Mouse (Mus musculus): ENCODE measurements around the gene Mef2b. TPM values are rescaled to one million over a fixed set of nuclear protein-coding genes. Genes with fewer than 3 reads are reported as not detected.

Gene Mef2b
- polyA plus RNA-seq, 1 experiment from 2014 or later: 0.53 TPM

- Histone ChIP-seq H3K36me3 (peaks cover 51% of the 10 kb centered on the region), H3K4me2 (peak overlapping the region; percentile 65), H3K9ac (peak overlapping the region; percentile 71), H3K27me3 (no peaks in the 10 kb centered on the region), H3K27ac (replicated peaks) (no peak overlapping the region), H3K9me3 (no peaks in the 10 kb centered on the region), H3K4me3 (peak overlapping the region; percentile 72), H3K4me1 (replicated peaks) (peaks cover 24% of the 10 kb centered on the region)
- 80% methylated on average over 4 of the region's 4 CpGs for WGBS
- ATAC-seq (ENCODE audit: low read depth): no peak
Measured at GRCm38 (mm10) chr8:70137890-70138289, 1.6 kb upstream of the Mef2b start.

GRCm38 (mm10) chr8:70139981-70140380 is 470 bp downstream of the Mef2b start:
- Histone ChIP-seq H3K9me3 (no peaks in the 10 kb centered on the region), H3K27me3 (no peaks in the 10 kb centered on the region), H3K9ac (peak overlapping the region; percentile 86), H3K4me1 (replicated peaks) (peaks cover 24% of the 10 kb centered on the region), H3K27ac (replicated peaks) (peak overlapping the region; percentile 85), H3K4me2 (peak overlapping the region; percentile 89), H3K4me3 (peak overlapping the region; percentile 72), H3K36me3 (peaks cover 51% of the 10 kb centered on the region)
- WGBS: 11% methylated on average over 9 of the region's 9 CpGs
- ATAC-seq (ENCODE audit: low read depth): peak; percentile 1; the same call in 1 of the 2 replicates

DNA sequence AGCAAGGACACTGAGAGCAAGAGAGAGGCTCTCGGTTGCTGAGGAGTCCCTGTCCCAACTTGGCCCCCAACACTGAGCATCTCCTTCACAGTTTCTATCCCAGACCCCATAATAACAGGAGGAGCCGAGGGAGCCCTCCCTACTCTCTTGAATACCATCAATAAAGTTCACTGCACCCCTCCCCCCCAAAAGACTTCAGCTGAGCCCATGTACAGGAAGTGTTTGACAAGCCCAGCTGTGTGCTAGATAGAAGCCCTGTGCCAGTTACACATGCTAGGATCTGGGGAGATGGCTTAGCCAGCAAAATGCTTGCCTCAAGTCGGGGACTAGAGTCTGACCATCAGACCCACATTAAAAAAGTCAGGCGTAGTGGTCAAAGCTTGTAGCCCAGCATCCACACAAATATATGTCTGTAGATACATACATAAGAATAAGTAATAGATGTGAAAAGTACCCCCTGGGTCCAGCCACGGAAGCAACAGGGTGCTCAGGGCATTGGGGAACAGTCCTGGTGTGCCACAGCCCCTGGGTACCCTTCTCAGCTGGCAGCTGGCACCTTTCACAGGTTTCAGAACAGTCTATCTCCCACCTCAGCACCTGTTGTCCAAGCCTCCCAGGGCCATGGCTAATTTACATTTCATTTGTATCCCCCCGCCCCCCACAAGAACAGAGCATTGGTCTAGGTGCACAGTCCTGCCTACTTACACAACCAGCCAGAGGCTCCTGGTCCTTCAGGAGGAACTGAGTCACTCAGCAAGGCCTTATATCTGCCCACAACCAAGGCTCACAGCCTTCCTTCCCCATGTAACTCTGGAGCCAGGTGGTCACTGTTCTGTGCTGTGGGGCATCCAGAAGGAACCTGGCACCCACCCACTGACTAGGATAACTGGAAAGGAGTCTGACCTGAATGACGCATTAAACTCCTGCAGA is 8.4 kb downstream of the Mef2b start:
- no peak overlapping the region for H3K4me2 ChIP-seq
- H3K9me3 ChIP-seq: no peaks in the 10 kb centered on the region
- no peaks in the 10 kb centered on the region for H3K27me3 ChIP-seq
- no peak overlapping the region for H3K27ac ChIP-seq (replicated peaks)
- H3K9ac ChIP-seq: no peak overlapping the region
- peaks cover 9% of the 10 kb centered on the region for H3K4me1 ChIP-seq (replicated peaks)
- peaks cover 45% of the 10 kb centered on the region for H3K36me3 ChIP-seq
- ATAC-seq (ENCODE audit: low read depth): no peak
- WGBS: 83% methylated on average over 7 of the region's 7 CpGs
- no peak overlapping the region for H3K4me3 ChIP-seq

- Histone ChIP-seq H3K4me3 (no peak overlapping the region), H3K36me3 (peaks cover 22% of the 10 kb centered on the region), H3K4me2 (no peak overlapping the region), H3K4me1 (replicated peaks) (peaks cover 9% of the 10 kb centered on the region), H3K27me3 (no peaks in the 10 kb centered on the region), H3K9me3 (no peaks in the 10 kb centered on the region), H3K9ac (peak overlapping the region; percentile 17; the same call in 1 of the 2 replicates), H3K27ac (replicated peaks) (no peak overlapping the region)
- no peak for ATAC-seq (ENCODE audit: low read depth)
- 16% methylated on average over 13 of the region's 13 CpGs for WGBS
Measured at GRCm38 (mm10) chr8:70150158-70150557, 10.6 kb downstream of the Mef2b start.

DNA sequence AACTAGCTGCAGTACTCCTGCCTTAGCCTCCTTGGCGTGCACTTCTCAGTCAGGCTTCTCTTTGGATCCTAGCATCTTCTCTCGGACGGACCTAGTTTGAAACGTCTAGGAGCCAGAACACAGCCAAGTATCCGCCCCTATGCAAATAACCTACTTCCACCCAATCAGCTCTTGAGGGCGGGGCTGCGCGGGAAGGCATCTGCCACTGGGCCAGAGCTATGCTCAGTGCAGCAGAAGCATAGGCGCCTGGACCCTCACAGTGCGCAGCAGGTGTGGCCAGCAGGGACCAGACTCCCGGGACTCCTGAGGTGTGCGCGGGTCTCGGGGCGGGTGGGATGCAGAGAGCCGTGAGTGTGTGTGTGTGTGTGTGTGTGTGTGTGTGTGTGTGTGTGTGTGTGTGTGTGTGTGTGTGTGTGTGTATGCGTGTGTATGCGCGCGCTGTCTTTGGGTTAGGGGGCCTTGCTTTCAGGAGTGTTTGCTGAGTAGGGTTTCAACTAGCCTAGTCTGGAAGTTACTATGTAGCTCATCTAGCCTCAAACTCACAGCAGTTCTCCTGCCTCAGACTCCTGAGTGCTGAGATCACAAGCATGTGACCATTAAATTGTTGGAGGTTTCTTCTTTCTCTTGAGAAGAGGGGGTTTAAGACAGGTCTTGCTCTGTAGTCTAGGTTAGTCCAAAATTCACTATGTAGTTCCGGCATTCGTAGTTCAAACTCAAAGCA is 13.2 kb downstream of the Mef2b start:
- Histone ChIP-seq H3K36me3 (no peaks in the 10 kb centered on the region), H3K27me3 (no peaks in the 10 kb centered on the region), H3K4me1 (replicated peaks) (peaks cover 9% of the 10 kb centered on the region), H3K9me3 (no peaks in the 10 kb centered on the region), H3K4me3 (no peak overlapping the region), H3K4me2 (peak overlapping the region; percentile 36), H3K27ac (replicated peaks) (no peak overlapping the region), H3K9ac (no peak overlapping the region)
- peak; percentile 86 for ATAC-seq (ENCODE audit: low read depth)
- WGBS: 18% methylated on average over 19 of the region's 22 CpGs

GRCm38 (mm10) chr8:70157240-70157800 is 17.8 kb downstream of the Mef2b start:
- Histone ChIP-seq H3K4me1 (replicated peaks) (peaks cover 12% of the 10 kb centered on the region), H3K36me3 (no peaks in the 10 kb centered on the region), H3K27me3 (no peaks in the 10 kb centered on the region), H3K4me2 (no peak overlapping the region), H3K9ac (no peak overlapping the region), H3K27ac (replicated peaks) (no peak overlapping the region), H3K4me3 (no peak overlapping the region), H3K9me3 (no peaks in the 10 kb centered on the region)
- 92% methylated on average over 1 of the region's 1 CpGs for WGBS
- no peak for ATAC-seq (ENCODE audit: low read depth)

DNA sequence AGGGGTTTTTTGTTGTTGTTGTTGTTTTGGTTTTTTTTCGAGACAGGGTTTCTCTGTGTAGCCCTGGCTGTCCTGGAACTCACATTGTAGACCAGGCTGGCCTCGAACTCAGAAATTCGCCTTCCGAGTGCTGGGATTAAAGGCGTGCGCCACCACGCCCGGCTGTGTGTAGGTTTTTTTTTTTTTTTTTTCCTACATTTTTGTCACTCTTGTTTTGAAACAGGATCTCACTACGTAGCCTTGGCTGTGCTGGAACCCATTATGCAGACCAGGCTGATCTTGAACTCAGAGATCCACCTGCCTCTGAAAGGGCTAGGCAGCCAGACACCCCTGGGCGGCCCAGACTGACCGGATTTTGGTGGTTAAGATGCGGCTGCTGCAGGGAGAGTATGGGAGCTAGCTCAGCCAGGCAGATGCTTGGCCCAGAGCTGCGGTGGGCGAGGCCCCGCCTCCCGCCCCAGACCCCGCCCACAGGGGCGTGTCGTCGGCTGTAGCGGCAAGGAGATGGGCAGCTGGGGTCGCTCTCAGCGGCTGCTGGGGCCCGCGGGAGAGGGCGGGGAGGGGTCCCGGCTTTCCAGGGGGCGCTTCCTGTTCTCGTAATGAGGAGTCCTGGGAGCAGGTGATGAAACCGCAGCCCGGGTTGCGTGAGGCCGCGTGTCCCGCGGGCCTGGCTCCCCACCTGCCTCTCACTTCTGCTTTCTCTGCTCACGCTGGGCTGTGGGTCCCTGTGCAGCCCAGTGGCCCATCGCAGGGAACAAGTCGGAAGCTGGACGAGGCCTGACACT is 18.8 kb downstream of the Mef2b start:
- Histone ChIP-seq H3K4me2 (peak overlapping the region; percentile 69), H3K9ac (peak overlapping the region; percentile 63), H3K27ac (replicated peaks) (peak overlapping the region; percentile 35; the same call in 1 of the 2 replicates), H3K27me3 (no peaks in the 10 kb centered on the region), H3K4me1 (replicated peaks) (peaks cover 7% of the 10 kb centered on the region), H3K36me3 (no peaks in the 10 kb centered on the region), H3K9me3 (no peaks in the 10 kb centered on the region), H3K4me3 (peak overlapping the region; percentile 47)
- 14% methylated on average over 40 of the region's 40 CpGs for WGBS
- ATAC-seq (ENCODE audit: low read depth): peak; percentile 92

- H3K4me2 ChIP-seq: no peak overlapping the region
- 89% methylated on average over 4 of the region's 4 CpGs for WGBS
- H3K27ac ChIP-seq (replicated peaks): no peak overlapping the region
- H3K4me3 ChIP-seq: no peak overlapping the region
- H3K36me3 ChIP-seq: no peaks in the 10 kb centered on the region
- no peak overlapping the region for H3K9ac ChIP-seq
- no peaks in the 10 kb centered on the region for H3K27me3 ChIP-seq
- H3K9me3 ChIP-seq: no peaks in the 10 kb centered on the region
- H3K4me1 ChIP-seq (replicated peaks): peaks cover 7% of the 10 kb centered on the region
- ATAC-seq (ENCODE audit: low read depth): no peak
Measured at GRCm38 (mm10) chr8:70159211-70159610, 19.7 kb downstream of the Mef2b start.

- no peak for ATAC-seq (ENCODE audit: low read depth)
Measured at GRCm38 (mm10) chr8:70160015-70160414, 20.5 kb downstream of the Mef2b start.

DNA sequence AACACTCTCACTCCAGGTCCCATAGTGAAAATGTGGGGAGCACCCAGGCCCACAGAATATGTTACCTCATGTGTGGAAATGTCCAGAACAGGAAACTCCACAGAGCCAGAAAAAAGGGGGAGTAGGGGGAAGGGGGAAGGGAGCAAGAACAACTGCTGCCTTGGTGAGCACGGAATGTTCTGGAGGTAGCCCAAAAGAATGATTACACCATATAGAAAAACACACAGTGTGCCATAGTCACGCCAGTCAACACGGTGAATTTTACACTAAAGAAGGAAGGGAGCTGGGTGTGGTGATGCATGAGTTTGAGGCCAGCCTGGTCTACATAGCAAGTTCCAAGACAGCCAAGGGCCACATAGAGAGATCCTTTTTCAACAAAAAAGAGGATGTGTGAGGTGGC is 23.8 kb downstream of the Mef2b start:
- WGBS: 85% methylated on average over 3 of the region's 3 CpGs
- Histone ChIP-seq H3K9ac (no peak overlapping the region), H3K27ac (replicated peaks) (no peak overlapping the region), H3K4me2 (no peak overlapping the region), H3K36me3 (no peaks in the 10 kb centered on the region), H3K27me3 (peaks cover 23% of the 10 kb centered on the region), H3K4me3 (no peak overlapping the region), H3K9me3 (no peaks in the 10 kb centered on the region), H3K4me1 (replicated peaks) (peaks cover 14% of the 10 kb centered on the region)
- no peak for ATAC-seq (ENCODE audit: low read depth)

More at GRCm38 (mm10) chr8:70160015-70160414, 20.5 kb downstream of the Mef2b start:
- no peaks in the 10 kb centered on the region for H3K9me3 ChIP-seq
- no peaks in the 10 kb centered on the region for H3K36me3 ChIP-seq
- no peak overlapping the region for H3K9ac ChIP-seq
- no peak overlapping the region for H3K4me3 ChIP-seq
- H3K27ac ChIP-seq (replicated peaks): no peak overlapping the region
- H3K27me3 ChIP-seq: peaks cover 2% of the 10 kb centered on the region
- H3K4me2 ChIP-seq: no peak overlapping the region
- H3K4me1 ChIP-seq (replicated peaks): peaks cover 7% of the 10 kb centered on the region
- 67% methylated on average over 13 of the region's 13 CpGs for WGBS

GRCm38 (mm10) chr8:70166504-70167110 is 27.1 kb downstream of the Mef2b start:
- Histone ChIP-seq H3K4me2 (peak overlapping the region; percentile 53), H3K4me3 (peak overlapping the region; percentile 18), H3K9me3 (no peaks in the 10 kb centered on the region), H3K36me3 (no peaks in the 10 kb centered on the region), H3K27ac (replicated peaks) (no peak overlapping the region), H3K4me1 (replicated peaks) (peaks cover 8% of the 10 kb centered on the region), H3K27me3 (peaks cover 23% of the 10 kb centered on the region), H3K9ac (peak overlapping the region; percentile 45; the same call in 1 of the 2 replicates)
- ATAC-seq (ENCODE audit: low read depth): peak; percentile 82
- 2% methylated on average over 21 of the region's 21 CpGs for WGBS
